Mouse (Mus musculus): Measurements from ENCODE around the gene Ssh2. TPM values are rescaled to one million over a fixed set of nuclear protein-coding genes. Genes with fewer than 3 reads are reported as not detected.

Ssh2 gene
- total RNA-seq, 1 experiment: 7.7 TPM

DNA sequence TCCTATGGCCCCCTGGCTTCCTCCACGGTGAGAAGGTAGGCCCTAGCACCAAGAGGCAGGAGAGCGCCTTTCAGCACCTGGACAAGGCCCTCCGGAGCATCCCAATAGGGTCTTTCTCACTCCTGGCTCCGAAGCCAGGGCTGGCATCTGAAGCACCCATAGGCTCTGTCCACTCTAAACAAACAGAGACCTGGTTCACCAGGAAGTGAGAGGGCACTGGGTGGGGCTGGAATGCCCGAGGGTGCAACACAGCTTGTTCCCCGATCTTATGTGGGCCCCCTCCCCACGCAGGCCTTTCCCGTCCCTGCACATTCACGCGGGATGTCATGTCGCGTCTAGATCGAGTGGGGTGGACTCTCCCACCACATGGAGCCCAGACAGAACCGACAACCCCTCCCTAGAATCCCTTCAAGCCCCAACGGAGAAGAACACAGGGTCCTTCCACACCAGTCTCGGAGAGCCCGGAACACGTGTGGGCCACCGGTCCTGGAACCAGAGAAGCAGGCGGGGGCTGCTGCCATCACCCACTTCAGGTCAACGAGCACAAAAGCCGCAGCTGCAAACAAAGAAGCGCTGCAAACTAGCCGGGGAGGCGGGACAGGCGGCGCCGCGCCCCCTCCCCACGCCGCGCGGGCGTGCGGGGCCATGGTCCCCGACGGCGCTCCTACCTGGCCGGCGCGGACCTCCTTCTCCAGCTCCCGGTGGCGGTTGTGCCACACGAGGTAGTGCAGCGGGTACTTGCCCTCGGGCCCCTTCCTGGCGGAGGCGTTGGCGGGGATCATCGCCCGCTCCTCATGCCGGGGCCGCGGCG lies 272.9 kb downstream of the Ssh2 start:
- in situ Hi-C loops (cut with MboI; ENCODE audit: low sequenced_read_pairs in 2 of 2, unreplicated experiment in 2 of 2): no loop called here
- H3K27ac ChIP-seq (ENCODE audit: insufficient read depth, low read depth, low read length, poor library complexity, severe bottlenecking): no peak overlapping the region

GRCm38 (mm10) chr11:77489591-77490235 lies 273.6 kb downstream of the Ssh2 start, which contains the start of gene Ankrd13b:
Ankrd13b (minus strand) TSS chr11:77489678.
- Histone ChIP-seq H3K36me3 (ENCODE audit: control insufficient read depth, insufficient read depth, low read length, poor library complexity, severe bottlenecking) (no peaks in the 10 kb centered on the region), H3K9me3 (ENCODE audit: control insufficient read depth, insufficient read depth, low read depth, low read length) (no peaks in the 10 kb centered on the region), H3K4me3 (ENCODE audit: insufficient read depth in 1 of 2, low read depth in 1 of 2, low read length in 2 of 2, poor library complexity in 1 of 2, severe bottlenecking in 1 of 2) (peak within 1 kb of the TSS; percentile 73 to 91), H3K4me1 (ENCODE audit: control insufficient read depth in 2 of 2, insufficient read depth in 2 of 2, low read length in 2 of 2, poor library complexity in 1 of 2) (peaks cover 8 to 19% of the 10 kb centered on the region in 2 experiments), H3K27ac (ENCODE audit: insufficient read depth, low read depth, low read length, poor library complexity, severe bottlenecking) (no peak within 1 kb of the TSS), H3K9ac (ENCODE audit: insufficient read depth, low read depth, low read length, poor library complexity, severe bottlenecking) (peak within 1 kb of the TSS; percentile 73)
- no peak for DNase-seq (ENCODE audit: low read depth, low spot score)
- TF ChIP-seq HCFC1 (IDR thresholded peaks at IDR 0.05; ENCODE audit: borderline replicate concordance, insufficient read depth, low read length) (peak; percentile 89), ZC3H11A (IDR thresholded peaks at IDR 0.05; ENCODE audit: borderline replicate concordance, low read depth, low read length) (no peak), ZNF384 (IDR thresholded peaks at IDR 0.05; ENCODE audit: low read depth, low read length) (no peak)
- in situ Hi-C loops (cut with MboI; ENCODE audit: low sequenced_read_pairs in 2 of 2, unreplicated experiment in 2 of 2): no loop called here

More for the DNA sequence above, 272.9 kb downstream of the Ssh2 start:
- Histone ChIP-seq H3K4me1 (ENCODE audit: control insufficient read depth in 2 of 2, insufficient read depth in 2 of 2, low read length in 2 of 2, poor library complexity in 1 of 2) (peaks cover 3 to 15% of the 10 kb centered on the region in 2 experiments; a peak in 3 of 4 replicates), H3K9ac (ENCODE audit: insufficient read depth, low read depth, low read length, poor library complexity, severe bottlenecking) (peak overlapping the region; percentile 73), H3K9me3 (ENCODE audit: control insufficient read depth, insufficient read depth, low read depth, low read length) (no peaks in the 10 kb centered on the region), H3K36me3 (ENCODE audit: control insufficient read depth, insufficient read depth, low read length, poor library complexity, severe bottlenecking) (no peaks in the 10 kb centered on the region), H3K4me3 (ENCODE audit: insufficient read depth in 1 of 2, low read depth in 1 of 2, low read length in 2 of 2, poor library complexity in 1 of 2, severe bottlenecking in 1 of 2) (peak overlapping the region; percentile 73 to 91)
- TF ChIP-seq HCFC1 (IDR thresholded peaks at IDR 0.05; ENCODE audit: borderline replicate concordance, insufficient read depth, low read length): 0 out of 2 replicates have a peak, but pooled peaks have one; percentile 32
- no peak for TF ChIP-seq CHD2 (IDR thresholded peaks at IDR 0.05; ENCODE audit: low read depth, low read length)
- no peak for DNase-seq (ENCODE audit: low read depth, low spot score)

DNA sequence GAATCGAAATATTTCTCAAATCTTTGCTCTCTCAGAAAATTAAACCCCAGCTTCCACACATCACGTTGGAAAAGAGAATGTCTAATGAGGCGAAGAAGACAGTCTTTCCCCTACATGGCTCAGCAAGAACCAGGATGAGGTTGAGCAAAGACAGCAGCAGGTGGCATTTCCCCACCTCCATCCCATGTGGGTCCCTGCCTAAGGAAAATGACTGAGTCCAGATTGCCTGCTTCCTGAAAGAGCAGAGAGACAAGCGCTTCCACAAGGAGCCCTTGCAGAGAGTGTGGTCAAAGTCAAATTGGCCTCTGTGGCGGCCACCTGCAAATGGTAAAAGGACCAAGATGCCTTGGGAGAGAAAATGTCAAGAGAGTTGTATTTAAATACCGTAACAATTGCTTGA lies 274.4 kb downstream of the Ssh2 start:
- H3K4me3 ChIP-seq (ENCODE audit: insufficient read depth in 1 of 2, low read depth in 1 of 2, low read length in 2 of 2, poor library complexity in 1 of 2, severe bottlenecking in 1 of 2): no peak overlapping the region
- H3K27ac ChIP-seq (ENCODE audit: insufficient read depth, low read depth, low read length, poor library complexity, severe bottlenecking): no peak overlapping the region

DNA sequence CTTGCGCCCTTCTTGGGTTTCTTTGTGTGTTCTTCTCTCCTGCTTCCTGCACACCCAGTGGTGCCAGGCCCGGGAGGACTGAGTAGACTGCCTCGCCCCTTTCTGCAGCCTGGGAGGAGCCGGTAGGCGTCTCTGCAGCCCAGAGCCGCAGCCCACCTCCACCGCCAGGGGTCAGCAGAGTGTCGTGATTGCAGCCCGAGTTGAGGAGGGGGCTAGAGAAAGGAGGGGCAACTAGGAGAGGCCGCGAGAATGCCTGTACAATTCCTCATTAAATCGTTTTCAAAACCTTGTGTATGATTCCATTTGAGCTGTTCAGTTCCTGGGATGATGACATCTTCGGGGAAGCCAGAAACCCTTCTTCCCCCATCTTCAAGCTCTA lies 275.0 kb downstream of the Ssh2 start:
- peak; percentile 94 for DNase-seq (ENCODE audit: low read depth, low spot score)
- H3K9ac ChIP-seq (ENCODE audit: insufficient read depth, low read depth, low read length, poor library complexity, severe bottlenecking): peak overlapping the region; percentile 45; the same call in 1 of the 2 replicates
- H3K4me3 ChIP-seq (ENCODE audit: insufficient read depth in 1 of 2, low read depth in 1 of 2, low read length in 2 of 2, poor library complexity in 1 of 2, severe bottlenecking in 1 of 2): peak overlapping the region; percentile 46 to 70
- H3K9me3 ChIP-seq (ENCODE audit: control insufficient read depth, insufficient read depth, low read depth, low read length): no peaks in the 10 kb centered on the region
- no peak overlapping the region for H3K27ac ChIP-seq (ENCODE audit: insufficient read depth, low read depth, low read length, poor library complexity, severe bottlenecking)
- in situ Hi-C loops (cut with MboI; ENCODE audit: low sequenced_read_pairs in 2 of 2, unreplicated experiment in 2 of 2): no loop called here
- no peak for TF ChIP-seq ZNF384 (IDR thresholded peaks at IDR 0.05; ENCODE audit: low read depth, low read length)
- TF ChIP-seq ZC3H11A (IDR thresholded peaks at IDR 0.05; ENCODE audit: borderline replicate concordance, low read depth, low read length): peak; percentile 56; the same call in 1 of the 2 replicates
- TF ChIP-seq HCFC1 (IDR thresholded peaks at IDR 0.05; ENCODE audit: borderline replicate concordance, insufficient read depth, low read length): no peak
- 0 out of 2 replicates have a peak, but pooled peaks have one; percentile 24 for TF ChIP-seq CHD2 (IDR thresholded peaks at IDR 0.05; ENCODE audit: low read depth, low read length)
- TF ChIP-seq MAFK (IDR thresholded peaks at IDR 0.05; ENCODE audit: insufficient read depth, low read depth, low read length): no peak
- peaks cover 13 to 25% of the 10 kb centered on the region in 2 experiments for H3K4me1 ChIP-seq (ENCODE audit: control insufficient read depth in 2 of 2, insufficient read depth in 2 of 2, low read length in 2 of 2, poor library complexity in 1 of 2)
- H3K36me3 ChIP-seq (ENCODE audit: control insufficient read depth, insufficient read depth, low read length, poor library complexity, severe bottlenecking): no peaks in the 10 kb centered on the region

More for the DNA sequence above, 274.4 kb downstream of the Ssh2 start:
- Histone ChIP-seq H3K36me3 (ENCODE audit: control insufficient read depth, insufficient read depth, low read length, poor library complexity, severe bottlenecking) (no peaks in the 10 kb centered on the region), H3K9me3 (ENCODE audit: control insufficient read depth, insufficient read depth, low read depth, low read length) (no peaks in the 10 kb centered on the region), H3K9ac (ENCODE audit: insufficient read depth, low read depth, low read length, poor library complexity, severe bottlenecking) (no peak overlapping the region), H3K4me1 (ENCODE audit: control insufficient read depth in 2 of 2, insufficient read depth in 2 of 2, low read length in 2 of 2, poor library complexity in 1 of 2) (peaks cover 10 to 24% of the 10 kb centered on the region in 2 experiments)
- no peak for TF ChIP-seq ZC3H11A (IDR thresholded peaks at IDR 0.05; ENCODE audit: borderline replicate concordance, low read depth, low read length)
- no peak for TF ChIP-seq ZNF384 (IDR thresholded peaks at IDR 0.05; ENCODE audit: low read depth, low read length)
- no peak for TF ChIP-seq HCFC1 (IDR thresholded peaks at IDR 0.05; ENCODE audit: borderline replicate concordance, insufficient read depth, low read length)
- TF ChIP-seq CHD2 (IDR thresholded peaks at IDR 0.05; ENCODE audit: low read depth, low read length): no peak
- no peak for TF ChIP-seq MAFK (IDR thresholded peaks at IDR 0.05; ENCODE audit: insufficient read depth, low read depth, low read length)
- in situ Hi-C loops (cut with MboI; ENCODE audit: low sequenced_read_pairs in 2 of 2, unreplicated experiment in 2 of 2): no loop called here
- no peak for DNase-seq (ENCODE audit: low read depth, low spot score)

All from ES-E14 (cell line).